Mouse (Mus musculus): ENCODE measurements around the gene Nkx2-9. TPM values are rescaled to one million over a fixed set of nuclear protein-coding genes. Genes with fewer than 3 reads are reported as not detected.

Nkx2-9 gene
- not detected in 2 replicates for polyA plus RNA-seq (2016; fragmentation: Nextera tagmentation; extraction: Ambion mirVana)

DNA sequence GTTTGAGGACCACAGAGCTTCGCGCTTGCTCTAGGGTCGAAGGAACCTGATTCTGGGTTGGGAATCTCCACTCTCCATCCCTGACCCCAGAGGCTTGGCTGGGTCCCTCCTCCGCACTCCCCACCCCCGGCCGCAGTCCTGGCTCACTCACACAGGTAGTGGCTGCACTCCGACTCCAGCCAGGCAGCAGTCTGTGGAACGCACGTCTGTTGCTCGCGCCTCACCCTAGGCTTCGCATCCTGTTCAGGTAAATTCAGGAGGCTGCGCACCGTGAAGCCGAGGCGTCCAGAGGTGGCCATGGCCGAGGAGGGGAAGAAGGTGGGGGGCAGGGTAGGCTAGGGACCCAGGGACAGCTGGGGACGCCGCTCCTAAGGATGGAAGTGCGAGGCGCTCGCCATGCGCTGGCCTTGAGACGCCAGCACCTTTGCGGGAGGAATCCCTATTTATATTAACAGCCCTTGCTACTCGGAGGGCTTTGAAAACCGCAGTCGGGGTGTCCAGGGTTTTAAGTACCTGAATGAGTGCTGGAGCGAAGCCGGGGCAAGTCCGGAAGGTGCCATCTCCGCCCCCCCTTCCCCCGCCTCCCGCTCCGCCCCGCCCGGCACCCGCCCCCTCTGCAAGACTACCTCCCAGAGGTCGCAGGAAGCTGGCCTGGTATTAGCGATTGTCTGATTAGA lies at the start of gene Nkx2-9:
Nkx2-9 (minus strand) TSS at position 524 of the 677 bp plus-strand sequence.
- no peaks in the 10 kb centered on the region for H3K36me3 ChIP-seq
- 3% methylated on average over 40 of the region's 40 CpGs for WGBS (ENCODE audit: insufficient replicate concordance)
- peaks cover 90% of the 10 kb centered on the region for H3K27me3 ChIP-seq (replicated peaks)
- H3K4me1 ChIP-seq, result peaks cover 6% of the 10 kb centered on the region; the same call in 1 of the 2 replicates
- H3K9me3 ChIP-seq (replicated peaks), result no peaks in the 10 kb centered on the region
- no peak within 1 kb of the TSS; the same call in 1 of the 2 replicates for H3K4me3 ChIP-seq
- ATAC-seq, result no peak
- peak within 1 kb of the TSS; percentile 39 for H3K4me2 ChIP-seq
- no peak within 1 kb of the TSS for H3K9ac ChIP-seq
- no peak within 1 kb of the TSS for H3K27ac ChIP-seq

DNA sequence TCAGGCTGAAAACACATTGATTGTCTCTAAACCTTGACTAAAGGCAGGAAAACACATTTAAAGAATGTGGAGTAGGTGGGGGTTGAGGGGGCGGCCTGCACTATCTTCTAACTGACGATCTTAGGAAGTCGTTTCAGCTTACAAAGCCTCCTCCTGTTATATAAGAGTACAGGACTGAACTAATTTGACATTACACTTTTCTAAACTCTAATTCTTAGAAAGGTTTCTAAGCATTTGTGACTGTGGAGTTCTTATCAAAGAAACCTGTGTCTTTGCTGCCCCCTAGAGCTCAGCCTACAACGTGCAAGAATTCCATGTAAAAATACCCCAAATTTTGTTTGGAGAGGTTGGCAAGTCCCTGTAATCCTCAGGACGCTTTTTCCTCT lies 24.1 kb upstream of the Nkx2-9 start:
- Histone ChIP-seq H3K36me3 (no peaks in the 10 kb centered on the region), H3K27me3 (replicated peaks) (peaks cover 7% of the 10 kb centered on the region; the same call in 1 of the 2 replicates), H3K27ac (no peak overlapping the region), H3K4me1 (no peaks in the 10 kb centered on the region), H3K4me2 (0 out of 2 replicates have a peak overlapping the region, but pooled peaks have one; percentile 2), H3K9ac (no peak overlapping the region), H3K4me3 (no peak overlapping the region), H3K9me3 (replicated peaks) (no peaks in the 10 kb centered on the region)
- no peak for ATAC-seq
- WGBS (ENCODE audit: insufficient replicate concordance), result 6% methylated on average over 5 of the region's 5 CpGs

DNA sequence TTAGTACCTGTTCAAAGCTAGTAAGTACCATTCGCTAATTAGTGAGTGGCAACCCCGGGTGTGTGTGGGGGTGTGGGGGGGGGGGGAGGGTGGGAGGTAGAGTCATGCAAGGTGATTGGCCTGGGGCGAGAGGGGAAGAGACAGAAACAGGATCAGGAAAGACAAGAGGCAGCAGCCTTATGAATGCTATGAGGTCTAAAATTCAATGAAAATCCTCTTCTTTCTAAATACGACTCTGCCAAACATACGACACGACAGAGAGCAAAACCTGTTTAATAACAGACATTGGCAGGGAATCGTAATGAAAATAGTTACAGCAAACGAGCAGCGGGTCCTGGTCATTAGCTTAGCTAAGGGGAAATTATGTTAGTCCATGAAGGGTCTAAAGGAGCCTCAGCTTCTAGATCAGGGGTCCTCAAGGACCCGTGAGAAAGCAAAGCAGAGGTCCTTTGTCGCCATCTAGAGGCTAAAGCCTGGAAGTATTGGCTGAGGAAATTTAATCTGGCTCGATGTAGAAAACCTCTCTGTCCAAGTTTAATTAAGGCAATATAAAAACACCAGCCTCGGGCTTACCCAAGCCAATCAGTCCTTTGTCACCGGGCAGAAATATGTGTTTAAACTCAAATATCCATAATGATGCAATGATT lies 23.6 kb upstream of the Nkx2-9 start:
- H3K27ac ChIP-seq, result no peak overlapping the region
- no peak overlapping the region for H3K4me3 ChIP-seq
- H3K36me3 ChIP-seq, result no peaks in the 10 kb centered on the region
- no peaks in the 10 kb centered on the region for H3K9me3 ChIP-seq (replicated peaks)
- 0 out of 2 replicates have a peak overlapping the region, but pooled peaks have one; percentile 2 for H3K4me2 ChIP-seq
- peaks cover 7% of the 10 kb centered on the region; the same call in 1 of the 2 replicates for H3K27me3 ChIP-seq (replicated peaks)
- no peaks in the 10 kb centered on the region for H3K4me1 ChIP-seq
- no peak for ATAC-seq
- no peak overlapping the region for H3K9ac ChIP-seq
- 24% methylated on average over 14 of the region's 14 CpGs for WGBS (ENCODE audit: insufficient replicate concordance)

DNA sequence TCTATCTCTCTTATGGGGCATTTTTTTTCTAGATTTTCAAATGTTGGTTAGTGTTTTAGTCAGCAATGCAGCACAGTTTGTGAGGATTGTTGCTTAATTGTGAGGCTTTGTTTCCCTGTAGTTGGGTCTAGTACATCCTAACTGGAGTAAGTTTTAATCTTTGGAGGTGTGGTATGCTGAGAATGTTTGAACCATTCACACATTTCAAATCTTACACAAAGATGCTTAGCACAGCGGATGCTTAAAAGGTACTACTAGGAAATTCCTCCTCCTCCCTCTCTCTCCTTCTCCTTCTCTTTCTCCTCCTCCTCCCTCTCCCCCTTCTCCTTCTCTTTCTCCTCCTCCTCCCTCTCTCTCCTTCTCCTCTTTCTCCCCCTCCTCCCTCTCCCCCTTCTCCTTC lies 3.0 kb upstream of the Nkx2-9 start:
- H3K4me3 ChIP-seq, result no peak overlapping the region

DNA sequence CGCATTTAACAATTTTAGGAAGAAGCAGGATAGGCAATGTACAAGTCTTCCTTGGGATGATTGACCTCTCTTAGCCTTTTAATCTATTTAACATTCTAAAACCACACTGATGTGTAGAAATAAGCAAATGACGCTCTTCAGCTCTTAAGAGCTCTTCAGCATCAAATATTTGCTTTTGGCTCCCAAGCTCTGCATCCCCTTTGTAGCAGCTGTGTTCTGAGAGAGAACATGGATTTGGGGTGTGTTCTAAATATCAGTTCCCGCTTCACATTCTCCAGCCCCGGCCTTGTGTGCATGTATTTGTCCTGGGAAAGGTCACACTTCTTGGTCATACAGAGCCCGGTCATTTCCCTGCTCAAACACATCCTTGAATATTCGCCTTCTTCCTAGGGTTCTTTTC lies 2.3 kb upstream of the Nkx2-9 start:
- no peak overlapping the region for H3K27ac ChIP-seq
- 13% methylated on average over 6 of the region's 6 CpGs for whole genome bisulfite sequencing (ENCODE audit: insufficient replicate concordance)
- no peak for ATAC-seq

More for the DNA sequence above, 3.0 kb upstream of the Nkx2-9 start:
- 6% methylated on average over 1 of the region's 1 CpGs for WGBS (ENCODE audit: insufficient replicate concordance)
- H3K4me2 ChIP-seq, result no peak overlapping the region
- H3K27me3 ChIP-seq (replicated peaks), result peaks cover 75% of the 10 kb centered on the region
- ATAC-seq, result no peak
- H3K27ac ChIP-seq, result no peak overlapping the region
- H3K36me3 ChIP-seq, result no peaks in the 10 kb centered on the region
- peaks cover 6% of the 10 kb centered on the region; the same call in 1 of the 2 replicates for H3K4me1 ChIP-seq
- H3K9me3 ChIP-seq (replicated peaks), result no peaks in the 10 kb centered on the region
- H3K9ac ChIP-seq, result no peak overlapping the region

DNA sequence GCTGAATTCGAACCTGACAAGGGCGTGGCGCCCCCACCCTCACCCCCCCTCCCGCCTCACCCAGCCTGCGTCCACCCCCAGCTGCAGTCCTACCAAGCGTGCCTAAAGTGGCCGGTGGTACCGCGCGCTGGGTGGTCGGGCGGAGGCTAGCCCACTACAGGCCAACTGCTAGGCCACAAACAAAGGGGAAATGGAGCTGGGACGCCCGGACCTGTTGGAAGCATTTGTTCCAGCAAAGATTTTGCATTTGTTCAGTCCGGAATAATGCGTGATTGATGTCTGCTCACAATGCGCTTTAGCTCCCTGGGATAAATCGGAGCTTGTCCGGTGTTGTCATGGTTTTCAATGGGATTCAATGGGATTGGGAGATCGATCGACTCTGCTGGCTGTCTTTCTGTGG lies 1.4 kb upstream of the Nkx2-9 start:
- 5% methylated on average over 21 of the region's 21 CpGs for WGBS (ENCODE audit: insufficient replicate concordance)

More for the DNA sequence above, 2.3 kb upstream of the Nkx2-9 start:
- no peaks in the 10 kb centered on the region for H3K9me3 ChIP-seq (replicated peaks)
- H3K9ac ChIP-seq, result no peak overlapping the region
- peaks cover 6% of the 10 kb centered on the region; the same call in 1 of the 2 replicates for H3K4me1 ChIP-seq
- peaks cover 76% of the 10 kb centered on the region for H3K27me3 ChIP-seq (replicated peaks)
- no peak overlapping the region for H3K4me2 ChIP-seq
- no peak overlapping the region for H3K4me3 ChIP-seq
- H3K36me3 ChIP-seq, result no peaks in the 10 kb centered on the region

DNA sequence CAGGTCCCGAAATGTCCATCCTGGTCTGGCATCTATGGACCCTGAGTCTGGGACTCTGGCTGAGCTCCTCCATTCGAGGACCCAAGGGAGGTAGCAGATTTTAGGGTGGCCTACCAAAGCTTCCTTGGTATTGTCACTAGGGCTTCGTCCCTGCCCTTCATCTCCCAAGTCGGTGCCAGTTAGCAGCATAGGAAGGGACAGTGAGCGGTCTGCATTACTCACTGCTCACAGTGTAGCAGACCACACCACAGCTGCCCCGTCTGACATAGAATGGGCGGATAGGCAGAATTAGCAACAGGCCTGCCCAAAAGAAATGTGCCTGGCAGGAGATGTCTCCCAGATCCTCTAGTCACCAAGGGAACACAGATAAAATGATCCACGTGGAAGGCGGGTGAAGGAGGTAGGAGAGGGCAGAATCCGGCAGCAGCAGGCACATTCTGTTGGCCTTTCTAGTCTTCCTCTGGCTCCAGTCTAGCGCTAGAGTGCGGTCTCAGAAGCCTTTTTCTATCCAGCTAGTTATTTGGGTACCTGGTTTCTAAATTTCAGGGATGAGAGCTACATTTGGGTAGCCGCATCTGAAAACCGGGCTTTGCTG lies 929 bp upstream of the Nkx2-9 start:
- H3K36me3 ChIP-seq, result no peaks in the 10 kb centered on the region
- WGBS (ENCODE audit: insufficient replicate concordance), result 6% methylated on average over 14 of the region's 14 CpGs
- no peak for ATAC-seq
- H3K9ac ChIP-seq, result no peak overlapping the region
- H3K4me2 ChIP-seq, result no peak overlapping the region
- H3K9me3 ChIP-seq (replicated peaks), result no peaks in the 10 kb centered on the region
- no peak overlapping the region for H3K27ac ChIP-seq
- H3K4me3 ChIP-seq, result no peak overlapping the region
- peaks cover 85% of the 10 kb centered on the region for H3K27me3 ChIP-seq (replicated peaks)
- peaks cover 6% of the 10 kb centered on the region; the same call in 1 of the 2 replicates for H3K4me1 ChIP-seq

More for the DNA sequence above, 1.4 kb upstream of the Nkx2-9 start:
- no peak for ATAC-seq
- Histone ChIP-seq H3K36me3 (no peaks in the 10 kb centered on the region), H3K4me2 (no peak overlapping the region), H3K4me1 (peaks cover 6% of the 10 kb centered on the region; the same call in 1 of the 2 replicates), H3K4me3 (no peak overlapping the region), H3K27ac (no peak overlapping the region), H3K9ac (no peak overlapping the region), H3K9me3 (replicated peaks) (no peaks in the 10 kb centered on the region), H3K27me3 (replicated peaks) (peaks cover 83% of the 10 kb centered on the region)

DNA sequence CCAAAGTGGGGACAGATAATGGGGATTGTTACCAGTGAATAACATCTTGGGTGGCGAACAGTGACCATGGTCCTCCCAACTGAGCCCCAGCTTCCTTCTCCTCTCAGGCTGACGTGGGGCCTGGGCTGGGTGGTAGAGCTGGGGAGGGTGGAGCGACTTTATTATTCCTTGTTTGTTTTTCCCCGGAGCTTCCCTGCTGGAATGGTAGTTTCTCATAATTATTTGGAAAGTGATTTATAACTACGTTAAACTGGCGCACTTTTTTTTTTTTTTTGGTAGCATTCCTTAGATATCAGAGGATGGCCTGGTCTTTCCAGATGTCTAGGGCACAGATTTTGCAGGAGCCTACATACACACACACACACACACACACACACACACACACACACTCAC lies 350 bp upstream of the Nkx2-9 start:
- Histone ChIP-seq H3K9ac (no peak overlapping the region), H3K27me3 (replicated peaks) (peaks cover 88% of the 10 kb centered on the region), H3K4me1 (peaks cover 6% of the 10 kb centered on the region; the same call in 1 of the 2 replicates), H3K9me3 (replicated peaks) (no peaks in the 10 kb centered on the region), H3K4me2 (peak overlapping the region; percentile 39), H3K4me3 (no peak overlapping the region), H3K27ac (no peak overlapping the region), H3K36me3 (no peaks in the 10 kb centered on the region)
- WGBS (ENCODE audit: insufficient replicate concordance), result 6% methylated on average over 6 of the region's 6 CpGs
- no peak for ATAC-seq

DNA sequence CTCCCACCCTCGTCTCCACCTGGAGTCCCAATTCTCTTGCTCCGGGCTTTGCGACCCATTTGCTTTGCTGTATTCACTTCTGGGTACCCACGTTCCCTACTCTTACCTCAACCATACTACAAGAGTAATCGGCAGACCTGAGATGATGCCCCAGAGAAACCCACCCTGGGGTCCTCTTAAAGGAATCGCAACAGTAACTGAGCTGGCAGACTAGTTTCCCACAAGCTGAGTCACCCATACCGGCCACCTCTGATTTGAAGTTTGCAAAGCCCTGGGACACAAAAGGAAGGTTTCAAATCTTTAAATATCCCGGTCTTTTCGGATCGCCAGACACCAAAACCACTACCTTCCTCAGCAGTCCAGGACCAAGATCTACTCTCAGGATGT lies 742 bp downstream of the Nkx2-9 start:
- H3K9me3 ChIP-seq (replicated peaks), result no peaks in the 10 kb centered on the region
- peaks cover 6% of the 10 kb centered on the region; the same call in 1 of the 2 replicates for H3K4me1 ChIP-seq
- H3K27me3 ChIP-seq (replicated peaks), result peaks cover 94% of the 10 kb centered on the region
- no peak for ATAC-seq
- no peak overlapping the region for H3K9ac ChIP-seq
- 4% methylated on average over 10 of the region's 10 CpGs for WGBS (ENCODE audit: insufficient replicate concordance)
- H3K36me3 ChIP-seq, result no peaks in the 10 kb centered on the region
- no peak overlapping the region for H3K27ac ChIP-seq
- peak overlapping the region; percentile 27; the same call in 1 of the 2 replicates for H3K4me2 ChIP-seq
- H3K4me3 ChIP-seq, result no peak overlapping the region

DNA sequence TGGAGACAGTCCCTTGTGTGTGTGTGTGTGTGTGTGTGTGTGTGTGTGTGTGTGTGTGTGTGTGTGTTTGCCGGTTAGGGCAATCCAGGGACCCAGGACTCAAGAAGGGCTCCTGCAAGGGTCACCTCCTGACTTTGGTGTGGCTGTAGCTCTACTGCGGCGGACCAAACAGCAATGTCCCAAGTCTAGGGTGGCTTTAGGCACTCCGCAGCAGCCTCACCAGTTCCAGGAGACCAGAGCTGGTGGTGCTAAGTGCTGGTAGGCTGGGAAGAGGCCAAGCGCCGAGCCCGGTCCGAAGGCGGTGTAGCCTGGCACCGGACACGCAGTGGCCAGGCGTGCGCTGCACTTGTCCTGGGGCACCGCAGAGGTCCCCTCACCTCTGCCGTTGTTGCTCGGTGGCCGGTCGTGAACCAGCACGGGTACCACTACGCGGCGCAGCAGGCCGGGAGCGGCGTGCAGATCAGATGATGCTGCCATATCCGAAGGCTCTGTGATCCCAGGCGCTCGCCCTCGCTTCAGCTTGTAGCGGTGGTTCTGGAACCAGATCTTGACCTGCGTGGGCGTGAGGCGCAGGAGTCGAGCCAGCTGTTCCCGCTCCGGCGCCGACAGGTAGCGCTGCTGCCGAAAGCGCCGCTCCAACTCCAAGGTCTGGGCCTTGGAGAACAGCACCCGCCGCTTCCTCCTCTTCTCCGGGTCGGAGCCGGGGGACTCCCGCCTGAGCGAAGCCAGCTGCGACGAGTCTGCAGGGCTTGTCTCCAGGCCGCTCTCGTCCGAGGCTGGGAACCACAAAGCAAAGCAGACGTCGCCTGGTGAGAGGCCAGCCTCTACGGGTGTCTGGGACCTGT lies 1.4 kb downstream of the Nkx2-9 start:
- ATAC-seq, result no peak
- Histone ChIP-seq H3K4me1 (peaks cover 6% of the 10 kb centered on the region; the same call in 1 of the 2 replicates), H3K9ac (no peak overlapping the region), H3K27ac (no peak overlapping the region), H3K9me3 (replicated peaks) (no peaks in the 10 kb centered on the region), H3K36me3 (no peaks in the 10 kb centered on the region), H3K27me3 (replicated peaks) (peaks cover 96% of the 10 kb centered on the region), H3K4me2 (peak overlapping the region; percentile 27), H3K4me3 (no peak overlapping the region)
- 4% methylated on average over 57 of the region's 57 CpGs for WGBS (ENCODE audit: insufficient replicate concordance)

DNA sequence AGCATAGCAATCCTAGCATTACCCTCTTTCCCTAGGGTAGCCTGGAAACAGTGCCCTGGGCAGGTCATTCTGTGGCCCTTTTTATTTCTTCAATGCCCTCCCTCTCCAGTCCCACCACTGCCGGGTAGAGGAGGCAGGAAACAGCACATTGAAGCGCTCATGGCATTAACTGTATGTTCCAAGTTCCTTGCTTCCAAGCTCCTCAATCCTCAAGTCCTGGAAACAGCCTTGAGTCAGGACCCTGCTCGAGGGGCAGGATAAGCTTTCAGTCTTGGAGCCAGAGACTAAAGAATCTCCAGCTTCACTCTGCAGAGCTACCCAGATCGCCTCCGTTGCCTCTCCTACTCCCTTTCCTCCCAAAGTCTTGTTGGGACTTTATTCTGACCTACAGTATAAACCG lies 2.2 kb downstream of the Nkx2-9 start:
- Histone ChIP-seq H3K4me3 (no peak overlapping the region), H3K9me3 (replicated peaks) (no peaks in the 10 kb centered on the region), H3K27ac (no peak overlapping the region), H3K36me3 (no peaks in the 10 kb centered on the region), H3K27me3 (replicated peaks) (peaks cover 87% of the 10 kb centered on the region), H3K4me1 (peaks cover 6% of the 10 kb centered on the region; the same call in 1 of the 2 replicates), H3K9ac (no peak overlapping the region), H3K4me2 (no peak overlapping the region)
- no peak for ATAC-seq
- 7% methylated on average over 6 of the region's 6 CpGs for WGBS (ENCODE audit: insufficient replicate concordance)
